In genomic region chr12:41911626-41912025, GRCm38 (mm10) we compare ENCODE assay signal across 20 mouse cellular contexts.
DNase-seq lines count a peak whose midpoint lies in the region; TF ChIP-seq lines count a peak whose summit lies in the region.
"Had no signal": no experiment of that assay in that cellular context is flagged by ENCODE, and none has a peak within 500 bp of the region (broad histone marks: within the 10 kb centered on the region; RNA-seq: fewer than 3 reads in every experiment).

No protein-coding gene starts in this region.

- no peaks in the 10 kb centered on the region for H3K9me3 ChIP-seq in ES-E14 (ENCODE audit: control insufficient read depth, insufficient read depth, low read depth, low read length)
- H3K9me3 ChIP-seq: embryonic facial prominence, embryonic 10.5 days; embryonic facial prominence, embryonic 12.5 days; forebrain, embryonic 13.5 days; forebrain, embryonic 15.5 days had no signal

- intact Hi-C loops in heart, postnatal 25 days (cut with DNase I): no loop called here

- H3K9ac ChIP-seq in ES-E14 (ENCODE audit: insufficient read depth, low read depth, low read length, poor library complexity, severe bottlenecking): no peak overlapping the region
- H3K9ac ChIP-seq: embryonic facial prominence, embryonic 12.5 days; forebrain, embryonic 13.5 days; forebrain, embryonic 15.5 days; forebrain, postnatal 0 days had no signal

- DNase-seq in kidney, postnatal 10 days: peak; percentile 4
- no peak for DNase-seq in kidney, adult 8-10 months
- DNase-seq in ES-E14 (ENCODE audit: low read depth, low spot score) (peak; percentile 20), WW6 (ENCODE audit: low read depth, low spot score) (peak; percentile 4)
- DNase-seq in cerebellum, postnatal 14 days: no peak
- DNase-seq in ovary, postnatal 10 days (ENCODE audit: low spot score): no peak
- no peak for DNase-seq in heart, postnatal 25 days (ENCODE audit: low spot score)
- DNase-seq: adrenal gland, adult 8-10 months; adrenal gland, postnatal 14 days; adrenal gland, postnatal 36 days; cerebellum, adult 11 months; cerebellum, adult 18-20 months; cerebellum, adult 8-10 months; cerebellum, adult 9-11 months; cerebellum, postnatal 25 days; forebrain, postnatal 0 days had no signal

- H3K4me3 ChIP-seq in ES-E14 (ENCODE audit: insufficient read depth in 1 of 2, low read depth in 1 of 2, low read length in 2 of 2, poor library complexity in 1 of 2, severe bottlenecking in 1 of 2): no peak overlapping the region
- H3K4me3 ChIP-seq: embryonic facial prominence, embryonic 10.5 days; embryonic facial prominence, embryonic 12.5 days; forebrain, embryonic 13.5 days; forebrain, embryonic 15.5 days had no signal

- in situ Hi-C loops in ES-E14 (cut with MboI; ENCODE audit: low sequenced_read_pairs in 2 of 2, unreplicated experiment in 2 of 2): no loop called here

- H3K27ac ChIP-seq in ES-E14 (ENCODE audit: insufficient read depth, low read depth, low read length, poor library complexity, severe bottlenecking): no peak overlapping the region
- H3K27ac ChIP-seq: embryonic facial prominence, embryonic 10.5 days; embryonic facial prominence, embryonic 12.5 days; forebrain, embryonic 13.5 days; forebrain, embryonic 15.5 days had no signal

- 0 out of 4 replicates have a peak, but pooled peaks cover 0 to 2% of the 10 kb centered on the region in 2 experiments for H3K4me1 ChIP-seq in ES-E14 (ENCODE audit: control insufficient read depth in 2 of 2, insufficient read depth in 2 of 2, low read length in 2 of 2, poor library complexity in 1 of 2)
- H3K4me1 ChIP-seq: embryonic facial prominence, embryonic 10.5 days; embryonic facial prominence, embryonic 12.5 days; forebrain, embryonic 13.5 days; forebrain, embryonic 15.5 days had no signal

- H3K36me3 ChIP-seq in ES-E14 (ENCODE audit: control insufficient read depth, insufficient read depth, low read length, poor library complexity, severe bottlenecking): no peaks in the 10 kb centered on the region
- H3K36me3 ChIP-seq: embryonic facial prominence, embryonic 10.5 days; embryonic facial prominence, embryonic 12.5 days; forebrain, embryonic 15.5 days had no signal

TF ChIP-seq in ES-E14, 5 proteins besides CTCF, POLR2A, EP300 and RAD21:
- no peak for TF ChIP-seq CHD2 (IDR thresholded peaks at IDR 0.05; ENCODE audit: low read depth, low read length)
- TF ChIP-seq HCFC1 (IDR thresholded peaks at IDR 0.05; ENCODE audit: borderline replicate concordance, insufficient read depth, low read length): no peak
- no peak for TF ChIP-seq ZC3H11A (IDR thresholded peaks at IDR 0.05; ENCODE audit: borderline replicate concordance, low read depth, low read length)
- TF ChIP-seq ZNF384 (IDR thresholded peaks at IDR 0.05; ENCODE audit: low read depth, low read length): no peak
- TF ChIP-seq MAFK (IDR thresholded peaks at IDR 0.05; ENCODE audit: insufficient read depth, low read depth, low read length): no peak

Comparison
In these comparisons a context has a peak if more than half of its experiments do, and no peak if none do; other contexts are left out.
1. DNase-seq: peak in kidney, postnatal 10 days (single experiment), ES-E14 (single experiment) and WW6 (single experiment); none in kidney, adult 8-10 months (0 of 2), cerebellum, postnatal 14 days (0 of 2), ovary, postnatal 10 days (single experiment) and heart, postnatal 25 days (single experiment).